Mouse (Mus musculus) skeletal muscle tissue, adult 2 months (tissue): Measurements from ENCODE around the gene Psma6.
"Not testable (repeated sequence)": the region's sequence is repeated elsewhere in the genome, so short reads cannot be mapped to it uniquely, and the experiment has no call there.

Experiments used
- DNase-seq: peaks from one replicate; pipeline ENCODE4 v3.0.0-alpha.2; 2012; ENCODE audit warnings: low read depth, low spot score

The Psma6 gene

DNA sequence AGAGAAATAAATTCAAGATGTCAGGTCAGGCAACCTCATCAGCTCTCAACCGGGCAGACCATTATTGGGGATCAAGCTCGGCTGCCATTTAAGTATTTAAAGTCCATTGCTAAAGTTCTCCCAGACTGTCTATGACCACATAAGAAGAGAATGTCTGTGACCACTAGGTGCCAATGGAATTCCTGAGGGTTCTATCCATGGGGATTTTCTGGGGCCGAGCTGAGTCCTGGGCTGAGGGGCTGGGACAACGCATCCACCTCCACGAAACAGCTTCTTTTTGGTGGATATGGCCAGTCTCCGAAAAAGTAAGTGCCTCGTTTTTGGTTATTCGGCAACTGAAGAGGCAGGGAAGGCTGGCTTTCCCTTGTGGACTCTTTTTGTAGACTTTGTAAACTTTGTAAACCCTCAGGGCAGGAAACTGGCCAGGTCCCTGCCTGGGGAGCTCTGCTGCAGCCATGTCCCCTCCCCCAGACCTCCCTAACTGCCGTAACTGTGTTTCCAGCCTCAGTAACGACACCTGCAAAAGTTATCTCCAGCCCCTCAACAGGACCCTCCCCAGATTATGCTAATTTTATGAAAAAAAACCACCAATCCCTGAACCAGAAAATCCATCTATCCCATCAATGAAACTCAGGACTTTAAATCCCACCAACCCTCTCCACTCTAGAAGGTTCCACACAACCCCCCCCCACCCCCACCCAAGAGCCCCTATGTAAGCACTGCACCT, at the start of gene Psma6:
Gene Psma6, plus strand, starts transcription at position 200 of the 727 bp plus-strand sequence.
- DNase-seq, result no peak

DNA sequence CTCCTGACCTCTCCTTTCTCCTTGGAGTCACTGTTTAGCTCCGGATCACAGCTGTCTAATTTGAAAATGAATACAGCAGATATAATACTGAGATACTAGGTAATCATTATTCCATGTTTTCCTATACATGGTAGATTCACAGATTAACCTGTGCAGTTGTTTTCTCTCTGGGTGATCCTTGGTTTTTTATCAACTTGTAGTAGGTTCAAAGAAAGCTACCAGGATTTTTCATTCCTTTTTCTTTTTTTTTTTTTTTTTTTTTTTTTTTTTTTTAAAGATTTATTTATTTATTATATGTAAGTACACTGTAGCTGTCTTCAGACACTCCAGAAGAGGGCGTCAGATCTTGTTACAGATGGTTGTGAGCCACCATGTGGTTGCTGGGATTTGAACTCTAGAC, 45.5 kb upstream of the Psma6 start:
- not testable (repeated sequence) for DNase-seq

DNA sequence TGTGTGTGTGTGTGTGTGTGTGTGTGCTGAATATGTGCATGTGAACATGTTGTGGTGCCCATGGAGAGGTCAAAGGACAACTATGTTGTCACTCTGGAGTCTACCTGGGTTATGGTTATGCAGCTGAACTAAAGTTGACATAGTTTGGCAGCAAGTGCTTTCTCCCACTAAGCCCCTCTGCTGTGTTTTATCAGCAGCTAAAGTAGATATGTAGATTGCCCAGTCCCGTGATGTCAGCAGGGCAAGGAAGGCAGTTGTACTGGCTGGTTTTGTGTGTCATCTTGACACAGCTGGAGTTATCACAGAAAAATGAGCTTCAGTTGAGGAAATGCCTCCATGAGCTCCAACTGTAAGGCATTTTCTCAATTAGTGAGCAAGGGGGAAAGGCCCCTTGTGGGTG, 41.0 kb upstream of the Psma6 start:
- DNase-seq, result not testable (repeated sequence)

DNA sequence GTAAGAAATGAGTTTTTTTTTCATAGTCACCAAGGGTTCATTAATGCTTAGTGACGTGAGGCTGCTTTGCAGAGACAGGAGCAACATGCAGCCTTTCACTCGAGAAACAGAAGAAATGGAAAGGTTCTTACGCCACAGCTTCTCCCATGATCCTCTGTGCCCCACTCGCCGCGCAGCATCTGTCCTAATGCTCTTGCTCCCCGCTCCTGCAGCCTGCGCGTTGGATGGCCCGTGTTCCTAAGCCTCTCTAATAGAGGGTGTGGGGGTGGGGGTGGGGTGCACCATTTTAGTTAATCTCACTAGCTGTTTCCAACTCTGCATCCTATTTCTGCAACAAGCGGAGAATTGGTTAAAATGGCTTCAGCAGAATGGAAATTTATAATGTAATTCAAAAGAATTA, 40.0 kb upstream of the Psma6 start:
- DNase-seq, result no peak

DNA sequence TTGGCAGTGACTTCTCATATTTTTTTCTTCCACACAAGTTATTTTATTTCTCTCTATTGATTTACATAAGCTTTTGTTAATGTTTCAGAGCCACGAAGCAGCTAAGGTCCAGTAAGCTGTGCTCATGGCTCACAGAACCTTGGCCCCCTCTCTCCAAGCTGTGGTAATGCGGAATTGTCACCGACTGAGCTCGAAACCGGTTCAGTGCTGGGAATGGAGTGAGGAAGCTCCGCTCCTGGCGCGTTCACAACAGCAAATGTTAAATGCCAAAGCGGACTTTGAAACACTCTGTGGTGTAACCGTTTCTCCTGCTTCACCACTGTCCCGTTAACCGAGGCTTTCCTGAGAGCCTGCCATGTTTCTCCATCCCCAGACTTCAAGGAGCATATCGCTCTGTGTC, 39.4 kb upstream of the Psma6 start:
- DNase-seq, result no peak

DNA sequence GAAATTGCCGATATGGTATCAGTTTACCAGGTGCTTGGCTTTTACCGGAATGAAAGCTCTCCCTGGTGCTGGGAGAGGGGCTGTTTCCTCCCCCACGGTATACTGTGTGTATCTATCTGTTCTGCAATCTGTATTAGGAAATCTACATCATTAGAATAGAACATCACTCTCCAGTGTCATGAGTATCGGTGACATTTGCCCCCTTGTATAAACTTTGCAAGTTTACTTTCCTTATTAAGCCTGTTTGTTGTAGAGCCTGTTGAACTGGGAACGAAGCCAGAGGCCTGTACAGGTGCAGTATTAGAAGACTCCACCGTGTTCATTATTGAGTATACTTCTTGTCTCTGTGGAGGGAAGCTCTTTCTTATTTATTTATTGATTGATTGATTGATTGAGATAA, 30.6 kb upstream of the Psma6 start:
- DNase-seq, result no peak

DNA sequence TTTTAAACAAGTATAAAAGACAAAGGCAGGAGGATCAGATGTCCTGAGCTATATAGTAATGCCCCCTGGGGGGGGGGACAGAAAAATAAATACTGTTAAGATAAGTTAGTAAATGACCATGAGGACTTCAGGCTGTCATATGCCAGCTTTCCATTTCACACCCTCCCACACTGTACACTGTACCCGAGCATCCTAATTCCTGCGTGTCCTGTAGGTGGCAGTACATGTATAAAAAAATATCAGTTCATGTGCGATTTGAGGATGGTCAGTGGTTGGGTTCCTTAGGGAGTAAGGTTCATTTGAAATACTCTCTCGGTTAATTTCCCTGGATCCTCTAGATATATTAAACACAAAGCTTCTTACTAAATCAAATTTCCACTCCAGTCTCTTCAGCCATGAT, 29.1 kb upstream of the Psma6 start:
- DNase-seq, result no peak

DNA sequence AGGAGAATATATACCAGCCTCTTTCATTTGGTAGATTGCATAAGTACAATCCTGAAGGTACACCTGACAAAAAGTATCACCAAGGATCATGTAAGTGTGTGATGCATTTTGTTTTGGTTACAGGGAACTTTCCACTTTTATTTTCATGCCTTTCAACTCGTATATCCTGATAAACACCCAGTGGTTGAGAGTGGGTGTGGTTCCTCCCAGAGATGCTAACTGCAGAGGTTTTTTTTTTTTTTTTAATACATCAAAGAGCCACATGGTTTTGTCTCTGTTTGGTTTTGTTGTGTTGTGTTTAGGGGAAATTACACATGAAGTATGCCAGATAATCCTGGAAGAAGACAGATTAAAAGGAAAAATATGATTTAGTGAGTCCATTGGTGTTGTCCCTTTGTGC, 26.7 kb upstream of the Psma6 start:
- no peak for DNase-seq

DNA sequence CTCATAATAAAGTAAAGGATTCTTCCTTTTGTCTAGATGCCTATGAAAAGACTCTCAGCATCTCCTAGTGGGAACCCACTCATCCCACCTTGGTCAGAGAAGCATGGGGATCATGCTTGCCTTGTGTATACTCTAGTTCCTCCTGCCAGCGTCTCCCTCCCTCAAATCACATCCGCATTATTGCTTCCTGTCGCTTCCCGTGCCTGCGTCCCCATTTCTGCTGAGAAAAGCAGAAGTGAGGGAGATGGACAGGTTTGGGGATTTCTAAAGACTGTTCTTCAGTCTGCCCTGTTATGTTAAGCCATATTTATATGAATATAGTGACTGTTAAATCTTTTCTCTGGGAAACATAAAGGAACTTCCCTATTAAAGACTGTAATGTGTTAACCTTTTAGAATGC, 23.1 kb upstream of the Psma6 start:
- DNase-seq, result no peak

DNA sequence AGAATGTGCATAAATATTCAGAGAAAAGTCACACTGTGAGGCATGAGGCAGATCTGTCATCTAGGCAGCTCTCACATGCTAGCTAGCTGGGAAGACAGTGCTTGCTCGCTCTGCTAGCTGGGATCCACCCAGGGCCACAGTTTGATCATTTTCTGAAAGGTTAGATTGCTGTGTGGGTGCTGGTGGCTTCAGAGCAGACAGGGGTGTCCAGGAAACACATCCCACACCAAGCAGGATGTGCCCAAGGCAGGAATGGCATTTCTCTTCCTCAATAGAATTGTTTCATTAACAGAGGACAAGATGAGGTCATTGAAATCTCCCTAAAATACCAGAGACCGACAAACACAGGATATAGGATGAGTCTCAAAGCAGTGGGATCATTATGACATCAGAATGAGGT, 18.9 kb upstream of the Psma6 start:
- DNase-seq, result no peak

DNA sequence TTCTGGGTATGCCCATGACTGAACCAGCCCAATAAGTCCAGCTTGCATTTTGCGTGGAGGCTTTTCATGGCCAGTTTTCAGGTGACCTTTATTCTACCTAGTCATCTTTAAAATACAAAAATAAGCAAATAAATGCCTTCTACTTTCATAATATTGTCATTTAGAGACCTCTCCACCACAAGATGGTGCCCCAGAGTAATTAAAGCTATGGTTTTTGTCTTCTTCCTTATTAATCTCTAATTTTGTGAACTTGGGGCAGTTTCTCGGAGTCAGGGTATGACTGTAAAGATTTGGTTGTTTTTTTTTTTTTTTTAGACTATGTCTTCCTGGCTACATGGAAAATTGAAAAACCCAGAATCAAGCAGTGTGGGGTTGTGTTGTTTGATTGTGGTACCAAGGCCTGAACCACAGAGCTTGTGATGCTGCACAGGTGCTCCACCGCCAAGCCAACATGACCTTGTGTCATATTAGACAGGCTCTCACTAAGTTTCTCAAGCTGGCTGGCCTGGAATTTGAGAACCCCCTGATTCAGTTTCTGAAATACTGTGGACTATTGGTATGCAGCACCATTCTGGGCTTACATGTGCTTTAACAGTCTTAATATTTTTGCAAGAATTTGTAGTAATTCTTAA, 11.5 kb upstream of the Psma6 start:
- DNase-seq, result no peak

DNA sequence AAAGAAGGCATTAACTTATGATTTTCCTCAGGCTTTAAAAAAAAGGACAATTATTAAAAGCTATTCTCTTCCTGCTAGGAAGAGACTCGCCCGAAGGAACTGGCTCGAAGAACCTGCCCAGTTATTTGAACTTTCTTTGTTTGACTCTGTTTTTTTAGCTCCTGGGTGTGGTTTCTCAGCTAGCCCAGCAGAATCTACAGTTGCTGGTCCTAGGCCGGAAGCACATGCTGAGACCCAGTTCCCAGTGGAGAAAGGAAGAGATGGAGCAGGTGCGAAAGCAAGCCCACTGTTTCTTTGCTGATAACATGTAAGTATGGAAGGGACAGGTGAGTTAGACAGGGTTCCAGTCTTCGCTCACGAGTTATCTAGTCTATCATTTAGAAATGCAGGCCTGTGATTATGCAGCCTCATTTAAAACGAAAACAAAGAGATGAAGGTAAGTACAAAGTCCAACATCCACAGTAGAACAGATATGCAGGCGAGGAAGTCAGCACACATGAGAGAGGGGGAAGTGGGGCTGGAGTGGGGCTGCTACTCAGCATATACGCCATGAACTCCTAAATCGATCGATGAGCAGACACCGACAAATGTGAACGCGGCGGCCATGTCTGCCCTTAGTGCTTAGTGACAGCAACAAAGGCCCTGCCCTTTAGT, 6.9 kb upstream of the Psma6 start:
- DNase-seq, result no peak

DNA sequence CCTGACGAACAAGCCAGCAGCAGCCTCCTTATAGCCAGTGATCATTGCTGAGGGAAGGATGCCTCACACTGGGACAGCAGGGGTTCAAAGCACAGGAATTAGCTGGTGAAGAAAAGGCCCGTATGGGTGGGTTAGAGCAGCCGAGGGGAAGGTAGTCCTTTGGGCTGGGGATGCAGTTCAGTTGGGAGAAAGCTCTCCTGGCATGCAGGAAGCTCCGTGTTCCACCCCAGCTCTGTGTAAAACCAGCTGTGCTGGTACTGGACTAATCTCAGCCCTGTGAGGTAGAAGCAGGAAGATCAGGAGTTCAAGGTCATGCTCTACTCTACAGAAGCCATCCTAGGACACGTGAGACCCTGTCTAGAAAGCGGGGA, 6.4 kb upstream of the Psma6 start:
- no peak for DNase-seq

DNA sequence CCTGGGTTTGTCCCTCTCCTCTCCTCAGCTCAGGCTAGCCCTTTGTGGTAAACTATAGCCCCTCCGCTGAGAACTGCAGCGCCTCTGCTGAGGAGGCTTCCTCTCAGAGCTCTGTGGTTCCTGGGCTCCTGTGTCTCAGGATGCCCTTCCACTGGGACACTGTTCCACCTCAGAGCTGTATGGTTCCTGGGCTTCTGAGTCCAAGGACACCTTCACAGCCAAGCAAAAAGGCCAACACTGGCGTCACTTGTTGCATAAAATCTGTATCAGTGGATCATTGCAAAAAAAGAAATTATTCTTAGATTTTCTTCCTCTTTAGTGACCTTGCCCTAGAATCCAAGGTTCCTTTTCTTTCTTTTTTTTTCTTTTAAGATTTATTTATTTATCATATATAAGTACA, 804 bp downstream of the Psma6 start:
- no peak for DNase-seq

DNA sequence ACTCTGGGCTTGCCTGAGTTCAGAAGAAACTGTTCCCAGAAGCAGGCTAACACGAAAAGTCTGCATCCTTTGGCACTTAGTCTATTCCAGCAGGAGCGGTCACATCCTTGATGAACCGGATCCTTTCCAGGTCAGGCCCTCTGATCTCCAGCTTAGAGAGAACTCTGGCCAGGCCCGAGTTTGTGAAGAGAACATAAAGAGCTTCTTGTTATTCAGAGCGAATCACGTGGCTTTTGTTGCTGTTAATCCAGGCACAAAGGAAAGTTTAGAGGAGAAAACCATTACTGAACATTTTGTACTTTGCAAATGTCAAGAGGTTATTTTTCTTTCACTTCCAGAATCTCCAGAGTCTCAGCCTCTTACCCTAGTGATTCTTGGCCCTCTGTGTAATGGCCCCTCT, 1.9 kb downstream of the Psma6 start:
- peak; percentile 54 for DNase-seq

DNA sequence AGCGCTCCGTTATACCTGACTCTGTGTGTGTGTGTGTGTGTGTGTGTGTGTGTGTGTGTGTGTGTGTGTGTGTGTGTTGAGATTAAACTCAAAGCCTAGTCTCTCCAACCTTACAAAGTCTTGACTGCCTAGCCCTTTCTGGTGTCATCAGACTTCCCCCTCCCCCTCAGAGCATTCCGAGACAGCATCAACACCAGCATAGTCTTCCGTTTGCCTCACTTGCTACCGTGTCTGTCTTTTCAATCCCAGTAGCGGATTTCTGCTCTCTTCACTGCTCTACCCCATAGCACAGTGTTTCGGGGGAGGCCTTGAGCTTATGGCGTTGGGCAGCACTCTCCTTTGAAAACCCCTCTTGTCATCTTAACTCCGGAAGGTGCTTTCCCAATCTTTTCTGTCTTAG, 2.4 kb downstream of the Psma6 start:
- DNase-seq, result no peak

DNA sequence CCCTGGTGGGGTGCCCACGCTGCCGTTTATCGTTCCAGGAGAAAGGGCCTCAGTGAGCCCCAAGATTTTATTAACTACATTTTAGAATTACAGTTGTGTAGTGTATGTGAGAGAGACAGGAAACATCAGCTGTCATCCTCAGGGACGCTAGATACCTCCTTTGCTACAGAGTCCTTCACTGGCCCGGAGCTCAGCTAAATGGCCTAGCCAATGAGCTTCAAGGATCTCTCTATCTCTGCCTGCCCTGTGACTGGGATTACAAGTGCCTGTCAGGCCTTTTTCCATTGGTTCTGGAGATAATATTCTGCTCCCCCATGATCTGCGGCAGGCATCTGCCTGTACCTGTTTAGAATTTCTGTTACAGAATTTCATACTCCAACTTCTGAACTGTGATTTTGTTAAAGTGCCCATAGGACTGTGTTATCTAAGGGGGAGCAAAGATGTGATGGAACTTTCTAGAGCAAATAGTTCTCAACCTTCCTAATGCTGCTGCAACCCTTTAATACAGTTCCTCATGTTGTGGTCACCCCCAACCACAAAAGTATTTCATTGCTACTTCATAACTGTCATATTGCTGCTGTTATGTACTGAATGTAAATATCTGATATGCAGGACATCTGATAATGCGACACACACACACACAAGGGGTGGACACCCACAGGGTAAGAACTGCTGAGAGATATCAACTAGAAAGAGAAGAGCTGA, 3.2 kb downstream of the Psma6 start:
- DNase-seq, result no peak

DNA sequence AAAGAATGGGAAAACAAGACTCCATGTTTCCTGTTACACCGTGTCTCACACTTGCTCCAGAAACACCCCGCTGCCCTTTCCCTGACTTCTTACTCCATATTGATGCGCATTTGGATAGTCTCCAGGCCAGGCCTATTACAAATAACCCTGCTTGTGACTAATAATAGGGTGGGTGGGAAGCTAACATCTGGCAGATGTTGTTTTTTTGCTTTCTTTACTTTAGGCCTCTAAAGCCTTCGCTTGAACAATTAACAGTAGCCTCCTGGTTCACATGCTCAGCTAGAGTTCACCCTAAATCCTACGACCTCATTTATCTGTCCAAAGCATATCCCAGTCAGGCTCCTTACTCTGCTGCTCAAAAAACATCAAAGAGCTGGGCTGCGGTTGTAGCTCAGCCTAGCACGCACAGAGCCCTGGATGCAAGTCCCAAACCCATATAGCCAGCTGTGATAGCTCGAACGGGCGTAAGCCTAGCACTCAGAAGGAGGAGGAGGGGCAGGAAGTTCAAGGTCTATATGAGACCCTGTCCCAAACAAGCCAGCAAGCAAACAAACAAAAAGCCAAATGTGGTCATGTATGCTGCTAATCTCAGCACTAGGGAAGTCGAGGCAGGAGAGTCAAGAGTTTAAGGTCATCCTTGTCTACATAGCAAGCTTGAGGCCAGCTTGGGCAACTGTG, 3.9 kb downstream of the Psma6 start:
- no peak for DNase-seq

DNA sequence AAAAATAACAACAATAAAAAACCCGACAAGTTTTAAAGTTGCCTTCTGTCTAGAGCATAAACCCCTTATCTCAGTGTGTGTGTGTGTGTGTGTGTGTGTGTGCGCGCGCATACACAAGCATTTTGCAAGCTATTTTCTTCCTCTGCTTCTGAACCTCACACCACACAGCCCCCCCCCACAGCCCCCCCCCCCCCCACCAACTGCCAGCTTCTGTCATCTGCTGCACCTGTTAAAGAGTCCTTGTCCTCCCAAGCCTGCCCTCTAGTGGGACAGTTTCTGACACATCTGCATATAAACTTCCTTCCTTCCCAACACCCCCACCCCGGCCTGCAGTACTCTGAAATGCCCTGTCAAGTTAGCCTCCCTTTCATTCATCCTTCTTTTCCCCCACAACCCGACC, 4.5 kb downstream of the Psma6 start:
- DNase-seq, result no peak

DNA sequence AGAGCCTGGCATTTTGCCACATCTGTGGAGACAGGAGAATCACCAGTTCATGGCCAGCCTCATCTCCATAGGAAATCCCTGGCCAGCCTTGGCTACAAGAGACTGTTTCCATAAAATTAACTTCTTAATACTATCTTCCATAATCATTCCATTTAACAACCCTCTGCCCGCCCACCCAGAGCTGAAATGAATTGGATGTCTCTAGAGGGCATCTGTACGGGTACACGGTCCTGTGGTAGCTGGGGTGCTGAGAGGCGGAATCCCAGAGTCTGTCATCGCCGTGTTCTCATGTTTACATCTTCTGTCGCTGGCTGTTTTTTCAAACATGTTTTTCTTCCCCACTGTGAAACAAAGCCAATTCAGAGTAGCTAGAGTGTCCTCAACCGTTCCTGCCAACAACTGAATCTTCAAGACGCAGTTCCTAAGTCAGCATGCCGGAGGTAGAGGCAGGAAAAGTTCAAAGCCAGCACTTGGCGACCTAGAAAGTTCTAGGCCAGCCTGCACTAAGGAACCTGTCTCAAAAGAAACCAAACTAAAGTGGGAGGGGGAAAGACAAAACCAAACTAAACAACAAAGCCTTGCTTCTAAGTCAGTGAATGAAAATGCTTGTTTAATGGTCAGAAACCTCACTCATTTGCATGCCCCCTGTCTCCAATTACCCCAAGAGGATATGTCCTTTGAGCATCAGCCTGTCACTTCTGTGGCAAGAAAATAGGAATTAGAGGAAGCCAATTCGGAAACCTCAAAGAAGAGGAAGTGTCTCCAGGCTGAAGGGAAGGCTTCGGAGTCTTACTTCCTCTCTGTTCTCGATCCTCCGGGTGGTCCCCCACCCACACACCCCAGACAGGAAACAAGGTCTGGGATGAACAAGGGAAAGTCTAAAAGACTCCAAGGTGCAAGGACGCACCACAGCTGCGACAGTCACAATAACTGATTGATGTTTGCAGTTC, 5.4 kb downstream of the Psma6 start:
- peak; percentile 30 for DNase-seq

DNA sequence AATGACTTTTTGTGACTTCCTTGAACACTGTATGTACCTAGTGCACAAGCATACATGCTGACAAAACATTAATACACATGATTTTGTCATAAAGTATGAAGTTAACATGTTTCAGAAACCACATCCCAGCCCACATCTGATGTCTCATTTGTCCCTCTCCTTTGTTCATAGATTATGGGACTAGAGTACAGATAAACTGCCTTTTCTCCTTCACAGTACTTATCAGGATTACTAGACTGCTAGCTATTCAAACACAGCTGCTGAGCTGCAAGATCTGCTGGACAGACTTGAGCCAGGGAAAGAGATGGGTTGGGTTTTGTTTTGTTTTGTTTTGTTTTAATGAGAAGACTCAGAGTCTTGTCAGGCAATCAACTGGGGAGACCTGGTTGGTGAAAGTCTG, 8.1 kb downstream of the Psma6 start:
- DNase-seq, result no peak
